Mouse (Mus musculus): ENCODE data around the gene Ikzf2. TPM values are rescaled to one million over a fixed set of nuclear protein-coding genes. Genes with fewer than 3 reads are reported as not detected.

Ikzf2 gene
- polyA plus RNA-seq, 1 experiment: 0.18 TPM

- no peaks in the 10 kb centered on the region for H3K79me2 ChIP-seq (ENCODE audit: control insufficient read depth, insufficient read depth)
- no peak for TF ChIP-seq CEBPB (IDR thresholded peaks at IDR 0.05; ENCODE audit: low read depth)
- no peak for TF ChIP-seq CTCF (IDR thresholded peaks at IDR 0.05; ENCODE audit: control insufficient read depth, insufficient read depth, insufficient read length)
- no peak for TF ChIP-seq MYOG (IDR thresholded peaks at IDR 0.05; ENCODE audit: control insufficient read depth, extremely low read depth, insufficient read length)
- TF ChIP-seq MAX (IDR thresholded peaks at IDR 0.05): no peak
- TF ChIP-seq FOSL1 (IDR thresholded peaks at IDR 0.05; ENCODE audit: insufficient read depth, low read length, poor library complexity, severe bottlenecking): no peak
- no peak for TF ChIP-seq USF1 (IDR thresholded peaks at IDR 0.05; ENCODE audit: low read depth)
- H3K79me3 ChIP-seq (ENCODE audit: low read depth): no peaks in the 10 kb centered on the region
- no peak overlapping the region for H3K4me3 ChIP-seq (ENCODE audit: insufficient read depth, poor library complexity, severe bottlenecking)
- H3K27me3 ChIP-seq (ENCODE audit: control insufficient read depth, insufficient read depth, insufficient read length): no peaks in the 10 kb centered on the region
- H3K36me3 ChIP-seq (ENCODE audit: control insufficient read depth, insufficient read depth): no peaks in the 10 kb centered on the region
- no peak overlapping the region for H3ac ChIP-seq (ENCODE audit: control insufficient read depth, insufficient read length, low read depth)
Measured at GRCm38 (mm10) chr1:69682261-69682660, 4.8 kb downstream of the Ikzf2 start.

GRCm38 (mm10) chr1:69681003-69681402, 6.0 kb downstream of the Ikzf2 start:
- TF ChIP-seq CTCF (IDR thresholded peaks at IDR 0.05; ENCODE audit: control insufficient read depth, insufficient read depth, insufficient read length): no peak
- TF ChIP-seq MYOG (IDR thresholded peaks at IDR 0.05; ENCODE audit: control insufficient read depth, extremely low read depth, insufficient read length): no peak
- TF ChIP-seq MAX (IDR thresholded peaks at IDR 0.05): no peak
- no peak for TF ChIP-seq USF1 (IDR thresholded peaks at IDR 0.05; ENCODE audit: low read depth)
- TF ChIP-seq FOSL1 (IDR thresholded peaks at IDR 0.05; ENCODE audit: insufficient read depth, low read length, poor library complexity, severe bottlenecking): no peak
- no peak for TF ChIP-seq MYOD1 (IDR thresholded peaks at IDR 0.05; ENCODE audit: control insufficient read depth, insufficient read length, low read depth)
- TF ChIP-seq CEBPB (IDR thresholded peaks at IDR 0.05; ENCODE audit: low read depth): no peak
- no peaks in the 10 kb centered on the region for H3K79me3 ChIP-seq (ENCODE audit: low read depth)
- no peaks in the 10 kb centered on the region for H3K27me3 ChIP-seq (ENCODE audit: control insufficient read depth, insufficient read depth, insufficient read length)
- H3K36me3 ChIP-seq (ENCODE audit: control insufficient read depth, insufficient read depth): no peaks in the 10 kb centered on the region
- H3K79me2 ChIP-seq (ENCODE audit: control insufficient read depth, insufficient read depth): no peaks in the 10 kb centered on the region
- no peak overlapping the region for H3ac ChIP-seq (ENCODE audit: control insufficient read depth, insufficient read length, low read depth)
- H3K4me3 ChIP-seq (ENCODE audit: insufficient read depth, poor library complexity, severe bottlenecking): no peak overlapping the region

GRCm38 (mm10) chr1:69680501-69680900, 6.5 kb downstream of the Ikzf2 start:
- no peak for TF ChIP-seq MYOD1 (IDR thresholded peaks at IDR 0.05; ENCODE audit: control insufficient read depth, insufficient read length, low read depth)
- TF ChIP-seq FOSL1 (IDR thresholded peaks at IDR 0.05; ENCODE audit: insufficient read depth, low read length, poor library complexity, severe bottlenecking): no peak
- TF ChIP-seq CEBPB (IDR thresholded peaks at IDR 0.05; ENCODE audit: low read depth): no peak
- Histone ChIP-seq H3K36me3 (ENCODE audit: control insufficient read depth, insufficient read depth) (no peaks in the 10 kb centered on the region), H3K27me3 (ENCODE audit: control insufficient read depth, insufficient read depth, insufficient read length) (no peaks in the 10 kb centered on the region), H3K79me2 (ENCODE audit: control insufficient read depth, insufficient read depth) (no peaks in the 10 kb centered on the region), H3K79me3 (ENCODE audit: low read depth) (no peaks in the 10 kb centered on the region), H3ac (ENCODE audit: control insufficient read depth, insufficient read length, low read depth) (no peak overlapping the region), H3K4me3 (ENCODE audit: insufficient read depth, poor library complexity, severe bottlenecking) (no peak overlapping the region)

DNA sequence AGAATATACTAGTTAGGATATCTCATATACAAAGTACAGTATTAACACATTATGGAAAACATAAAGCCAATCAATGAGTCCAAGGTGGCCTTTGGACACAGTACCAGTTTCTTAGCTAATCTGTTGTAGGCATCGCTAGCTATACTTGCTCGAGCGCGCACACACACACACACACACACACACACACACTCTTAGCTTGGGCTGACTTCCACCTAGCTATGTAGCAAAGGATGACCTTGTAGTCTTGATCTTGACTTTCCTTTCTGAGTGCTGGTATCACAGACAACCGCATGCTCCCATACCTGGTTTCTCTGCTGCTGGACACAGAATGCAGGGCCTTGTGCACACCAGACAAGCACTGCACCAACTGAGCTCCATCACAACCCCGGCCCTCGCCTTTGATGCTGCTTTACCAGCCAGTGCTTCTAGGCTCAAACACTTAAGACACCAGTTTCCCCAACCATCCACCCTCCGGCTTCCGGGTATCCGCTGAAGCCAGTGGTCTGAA, 17.1 kb downstream of the Ikzf2 start:
- no peaks in the 10 kb centered on the region for H3K27me3 ChIP-seq (ENCODE audit: control insufficient read depth, insufficient read depth, insufficient read length)
- H3K79me2 ChIP-seq (ENCODE audit: control insufficient read depth, insufficient read depth): no peaks in the 10 kb centered on the region
- no peak overlapping the region for H3ac ChIP-seq (ENCODE audit: control insufficient read depth, insufficient read length, low read depth)
- H3K4me3 ChIP-seq (ENCODE audit: insufficient read depth, poor library complexity, severe bottlenecking): no peak overlapping the region
- H3K79me3 ChIP-seq (ENCODE audit: low read depth): no peaks in the 10 kb centered on the region
- H3K36me3 ChIP-seq (ENCODE audit: control insufficient read depth, insufficient read depth): no peaks in the 10 kb centered on the region
- TF ChIP-seq MAX (IDR thresholded peaks at IDR 0.05): no peak
- TF ChIP-seq CTCF (IDR thresholded peaks at IDR 0.05; ENCODE audit: control insufficient read depth, insufficient read depth, insufficient read length): no peak

- TF ChIP-seq CTCF (IDR thresholded peaks at IDR 0.05; ENCODE audit: control insufficient read depth, insufficient read depth, insufficient read length) (no peak), MAX (IDR thresholded peaks at IDR 0.05) (no peak), MYOD1 (IDR thresholded peaks at IDR 0.05; ENCODE audit: control insufficient read depth, insufficient read length, low read depth) (no peak), FOSL1 (IDR thresholded peaks at IDR 0.05; ENCODE audit: insufficient read depth, low read length, poor library complexity, severe bottlenecking) (no peak), CEBPB (IDR thresholded peaks at IDR 0.05; ENCODE audit: low read depth) (no peak), USF1 (IDR thresholded peaks at IDR 0.05; ENCODE audit: low read depth) (no peak), MYOG (IDR thresholded peaks at IDR 0.05; ENCODE audit: control insufficient read depth, extremely low read depth, insufficient read length) (no peak)
- no peak overlapping the region for H3K4me3 ChIP-seq (ENCODE audit: insufficient read depth, poor library complexity, severe bottlenecking)
- no peak overlapping the region for H3ac ChIP-seq (ENCODE audit: control insufficient read depth, insufficient read length, low read depth)
- H3K79me2 ChIP-seq (ENCODE audit: control insufficient read depth, insufficient read depth): no peaks in the 10 kb centered on the region
- no peaks in the 10 kb centered on the region for H3K36me3 ChIP-seq (ENCODE audit: control insufficient read depth, insufficient read depth)
- no peaks in the 10 kb centered on the region for H3K27me3 ChIP-seq (ENCODE audit: control insufficient read depth, insufficient read depth, insufficient read length)
- H3K79me3 ChIP-seq (ENCODE audit: low read depth): no peaks in the 10 kb centered on the region
Measured at GRCm38 (mm10) chr1:69667456-69667855, 19.6 kb downstream of the Ikzf2 start.

- Histone ChIP-seq H3K36me3 (ENCODE audit: control insufficient read depth, insufficient read depth) (no peaks in the 10 kb centered on the region), H3K27me3 (ENCODE audit: control insufficient read depth, insufficient read depth, insufficient read length) (no peaks in the 10 kb centered on the region), H3K79me2 (ENCODE audit: control insufficient read depth, insufficient read depth) (no peaks in the 10 kb centered on the region), H3ac (ENCODE audit: control insufficient read depth, insufficient read length, low read depth) (no peak overlapping the region), H3K4me3 (ENCODE audit: insufficient read depth, poor library complexity, severe bottlenecking) (no peak overlapping the region), H3K79me3 (ENCODE audit: low read depth) (no peaks in the 10 kb centered on the region)
- no peak for TF ChIP-seq FOSL1 (IDR thresholded peaks at IDR 0.05; ENCODE audit: insufficient read depth, low read length, poor library complexity, severe bottlenecking)
- TF ChIP-seq CEBPB (IDR thresholded peaks at IDR 0.05; ENCODE audit: low read depth): no peak
- no peak for TF ChIP-seq MYOG (IDR thresholded peaks at IDR 0.05; ENCODE audit: control insufficient read depth, extremely low read depth, insufficient read length)
- TF ChIP-seq MAX (IDR thresholded peaks at IDR 0.05): no peak
- no peak for TF ChIP-seq CTCF (IDR thresholded peaks at IDR 0.05; ENCODE audit: control insufficient read depth, insufficient read depth, insufficient read length)
- TF ChIP-seq MYOD1 (IDR thresholded peaks at IDR 0.05; ENCODE audit: control insufficient read depth, insufficient read length, low read depth): no peak
- TF ChIP-seq USF1 (IDR thresholded peaks at IDR 0.05; ENCODE audit: low read depth): no peak
Measured at GRCm38 (mm10) chr1:69659779-69660178, 27.3 kb downstream of the Ikzf2 start.

Measured in C2C12 (cell line).